Mouse (Mus musculus): ENCODE results near the gene Nr1h4. TPM values are rescaled to one million over a fixed set of nuclear protein-coding genes. Genes with fewer than 3 reads are reported as not detected.

Nr1h4 gene
- polyA plus RNA-seq, 1 experiment from 2014 or later, result not detected

GRCm38 (mm10) chr10:89404936-89405335 is 128.4 kb downstream of the Nr1h4 start:
- Histone ChIP-seq H3K4me1 (ENCODE audit: control insufficient read depth, insufficient read depth, low read length) (no peaks in the 10 kb centered on the region), H3K27ac (replicated peaks; ENCODE audit: low read depth, low read length) (no peak overlapping the region), H3K36me3 (ENCODE audit: control insufficient read depth, insufficient read depth, low read length) (no peaks in the 10 kb centered on the region), H3K9ac (ENCODE audit: low read depth, low read length) (no peak overlapping the region), H3K4me3 (ENCODE audit: low read depth, low read length) (no peak overlapping the region), H3K9me3 (ENCODE audit: control insufficient read depth, low read length) (peaks cover 5% of the 10 kb centered on the region; the same call in 1 of the 2 replicates), H3K4me2 (ENCODE audit: low read depth, low read length) (no peak overlapping the region), H3K27me3 (replicated peaks; ENCODE audit: control insufficient read depth, insufficient read depth, low read length) (no peaks in the 10 kb centered on the region)
- no peak for DNase-seq (ENCODE audit: low spot score)
- 69% methylated on average over 4 of the region's 4 CpGs for WGBS
- no peak for ATAC-seq (ENCODE audit: low read depth)

Other genes starting within 250 kb of the Nr1h4 start
- gene Ano4, start 188.8 kb downstream of the Nr1h4 start, polyA plus RNA-seq (2014; fragmentation: Nextera tagmentation; extraction: Ambion mirVana), result 1.0 and 2.3 TPM in 2 replicates
- gene Gas2l3, start 89.6 kb downstream of the Nr1h4 start, polyA plus RNA-seq (2014; fragmentation: Nextera tagmentation; extraction: Ambion mirVana), result 11.1 and 14.4 TPM in 2 replicates
- 0.04 and 0.07 TPM in 2 replicates for gene Slc17a8, start 87.7 kb upstream of the Nr1h4 start, polyA plus RNA-seq (2014; fragmentation: Nextera tagmentation; extraction: Ambion mirVana)
- 12.7 and 14.8 TPM in 2 replicates for gene Scyl2, start 152.7 kb upstream of the Nr1h4 start, polyA plus RNA-seq (2014; fragmentation: Nextera tagmentation; extraction: Ambion mirVana)
- 28.2 and 34.2 TPM in 2 replicates for gene Actr6, start 198.7 kb upstream of the Nr1h4 start, polyA plus RNA-seq (2014; fragmentation: Nextera tagmentation; extraction: Ambion mirVana)
- 19.6 and 23.7 TPM in 2 replicates for gene Uhrf1bp1l, start 211.4 kb upstream of the Nr1h4 start, polyA plus RNA-seq (2014; fragmentation: Nextera tagmentation; extraction: Ambion mirVana)

Measured in embryonic facial prominence, embryonic 14.5 days (tissue).